Mouse (Mus musculus): ENCODE measurements around the gene Tmeff2. TPM values are rescaled to one million over a fixed set of nuclear protein-coding genes. Genes with fewer than 3 reads are reported as not detected.

The Tmeff2 gene
- polyA plus RNA-seq, 1 experiment = not detected

GRCm38 (mm10) chr1:50972509-50973436 lies 72.3 kb downstream of the Tmeff2 start:
- H3K4me1 ChIP-seq (ENCODE audit: control insufficient read depth, insufficient read depth, low read length) = no peaks in the 10 kb centered on the region
- WGBS = 83% methylated on average over 6 of the region's 6 CpGs
- H3K4me3 ChIP-seq (ENCODE audit: insufficient read depth, low read depth, low read length) = no peak overlapping the region
- TF ChIP-seq CTCF (IDR thresholded peaks at IDR 0.05; ENCODE audit: insufficient read depth, low read depth, low read length) (no peak), POLR2A (IDR thresholded peaks at IDR 0.05; ENCODE audit: insufficient read depth, low read depth, low read length) (no peak)
- no peak overlapping the region for H3K27ac ChIP-seq (ENCODE audit: insufficient read depth, low read depth, low read length)

DNA sequence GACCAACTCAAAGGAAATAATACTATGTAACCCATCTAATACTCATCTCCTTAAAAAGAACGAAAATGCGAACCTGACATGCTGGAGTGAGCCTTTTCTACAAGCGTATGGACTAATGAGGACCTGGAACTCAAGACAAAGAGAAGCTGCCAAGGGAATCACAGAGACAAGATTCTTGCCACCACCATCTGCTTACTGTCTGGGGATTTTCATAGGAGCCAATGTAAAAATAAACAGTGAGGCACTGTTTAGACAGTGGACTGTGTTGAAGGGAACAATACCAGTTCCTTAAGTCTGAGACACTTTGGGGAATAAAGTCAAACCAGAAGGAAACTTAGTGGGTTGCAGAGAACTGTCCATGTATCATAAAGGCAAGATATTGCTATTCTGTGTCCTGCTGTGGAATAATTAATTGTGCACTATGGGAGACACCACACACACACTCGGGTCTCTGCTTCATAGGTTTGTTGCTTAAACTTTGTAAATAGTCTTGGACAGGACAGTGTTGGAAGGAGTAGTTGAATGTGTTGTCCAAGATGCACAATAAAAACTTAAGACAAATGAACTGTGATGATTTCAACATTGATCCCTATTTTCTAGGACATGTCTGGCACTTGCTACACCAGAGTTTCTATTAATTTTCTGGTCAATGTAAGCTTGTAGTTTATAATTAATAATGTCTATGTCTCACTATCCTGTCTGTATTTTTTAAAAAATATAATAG lies 79.1 kb downstream of the Tmeff2 start:
- 55% methylated on average over 4 of the region's 4 CpGs for WGBS
- Histone ChIP-seq H3K4me1 (ENCODE audit: control insufficient read depth, insufficient read depth, low read length) (no peaks in the 10 kb centered on the region), H3K27ac (ENCODE audit: insufficient read depth, low read depth, low read length) (no peak overlapping the region; the same call in 1 of the 2 replicates), H3K4me3 (ENCODE audit: insufficient read depth, low read depth, low read length) (no peak overlapping the region)
- no peak for TF ChIP-seq POLR2A (IDR thresholded peaks at IDR 0.05; ENCODE audit: insufficient read depth, low read depth, low read length)
- no peak for TF ChIP-seq CTCF (IDR thresholded peaks at IDR 0.05; ENCODE audit: insufficient read depth, low read depth, low read length)

DNA sequence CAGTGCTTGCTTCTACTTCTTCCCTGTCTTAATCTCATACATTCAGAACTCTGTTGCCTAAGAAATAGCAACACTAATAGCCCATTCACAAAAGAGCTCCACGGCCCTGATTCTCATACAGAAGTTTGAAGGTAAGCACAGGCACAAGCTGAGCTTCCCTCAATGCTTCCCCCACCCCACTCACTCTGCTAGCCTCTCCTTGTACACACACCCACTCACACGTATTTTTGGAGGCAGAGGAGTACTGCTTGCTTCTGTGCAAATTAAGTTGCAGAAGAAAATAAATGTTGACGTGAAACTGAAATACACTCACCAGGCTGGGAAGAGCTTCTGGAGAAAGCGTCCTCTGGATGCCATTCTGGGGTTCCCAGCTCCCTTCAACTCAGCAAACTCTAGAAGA lies 80.1 kb downstream of the Tmeff2 start:
- no peak for TF ChIP-seq POLR2A (IDR thresholded peaks at IDR 0.05; ENCODE audit: insufficient read depth, low read depth, low read length)
- TF ChIP-seq CTCF (IDR thresholded peaks at IDR 0.05; ENCODE audit: insufficient read depth, low read depth, low read length) = no peak
- no peaks in the 10 kb centered on the region for H3K4me1 ChIP-seq (ENCODE audit: control insufficient read depth, insufficient read depth, low read length)
- H3K4me3 ChIP-seq (ENCODE audit: insufficient read depth, low read depth, low read length) = no peak overlapping the region
- 30% methylated on average over 4 of the region's 4 CpGs for WGBS
- no peak overlapping the region; the same call in 1 of the 2 replicates for H3K27ac ChIP-seq (ENCODE audit: insufficient read depth, low read depth, low read length)

DNA sequence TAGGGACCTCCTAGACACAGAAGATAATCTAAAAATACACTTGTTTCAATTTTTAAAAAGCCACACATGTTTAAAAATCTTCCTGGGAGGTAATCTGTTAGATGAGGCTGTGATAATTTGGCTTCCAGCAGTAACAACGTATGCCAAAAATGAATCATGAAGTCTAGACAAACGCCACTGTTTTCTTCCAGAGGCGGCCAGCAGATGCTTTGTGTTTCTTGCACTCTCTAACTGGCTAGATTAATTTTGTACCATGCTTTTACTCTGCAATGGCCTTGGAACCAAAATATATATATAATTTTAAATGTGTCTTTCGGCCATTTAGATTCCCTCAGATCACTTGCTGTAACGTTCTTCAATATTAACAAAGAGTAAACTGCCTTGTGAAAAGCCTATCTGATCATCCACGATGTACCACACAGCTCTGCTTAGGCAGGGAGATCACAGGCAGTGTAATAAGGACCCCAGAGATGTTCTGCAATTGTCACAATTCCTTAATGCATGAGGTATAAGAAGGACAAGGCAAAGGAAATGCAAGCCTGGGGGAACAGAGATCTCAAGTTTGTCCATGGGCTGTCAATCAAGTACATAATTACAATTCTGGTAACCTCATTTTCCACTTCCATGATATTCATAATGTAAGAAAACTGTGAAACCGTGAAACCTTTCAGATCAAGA lies 80.8 kb downstream of the Tmeff2 start:
- WGBS = 49% methylated on average over 7 of the region's 7 CpGs
- Histone ChIP-seq H3K27ac (ENCODE audit: insufficient read depth, low read depth, low read length) (no peak overlapping the region), H3K4me3 (ENCODE audit: insufficient read depth, low read depth, low read length) (no peak overlapping the region), H3K4me1 (ENCODE audit: control insufficient read depth, insufficient read depth, low read length) (no peaks in the 10 kb centered on the region)
- TF ChIP-seq POLR2A (IDR thresholded peaks at IDR 0.05; ENCODE audit: insufficient read depth, low read depth, low read length) (no peak), CTCF (IDR thresholded peaks at IDR 0.05; ENCODE audit: insufficient read depth, low read depth, low read length) (no peak)

DNA sequence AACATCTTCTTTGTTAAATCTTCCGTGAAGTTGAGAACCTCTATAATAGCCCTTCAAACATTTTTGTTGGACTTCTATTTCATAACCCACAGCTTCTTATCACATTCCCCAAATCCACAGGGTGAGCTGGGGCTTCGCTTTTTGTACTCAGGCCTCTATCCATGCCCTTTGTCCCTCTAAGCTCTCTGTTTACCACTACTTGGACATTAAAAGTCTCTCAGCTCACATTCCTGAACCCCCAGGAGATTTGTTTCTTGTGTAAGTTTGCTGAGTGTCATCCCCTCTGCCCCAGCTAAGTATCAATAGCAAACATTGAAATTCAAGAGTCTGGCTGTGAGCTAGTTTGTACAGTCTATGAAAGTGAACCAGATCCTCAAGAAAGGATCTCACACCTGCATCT lies 90.2 kb downstream of the Tmeff2 start:
- H3K27ac ChIP-seq (ENCODE audit: insufficient read depth, low read depth, low read length) = no peak overlapping the region
- no peaks in the 10 kb centered on the region for H3K4me1 ChIP-seq (ENCODE audit: control insufficient read depth, insufficient read depth, low read length)
- 79% methylated on average over 2 of the region's 2 CpGs for WGBS
- TF ChIP-seq POLR2A (IDR thresholded peaks at IDR 0.05; ENCODE audit: insufficient read depth, low read depth, low read length) (no peak), CTCF (IDR thresholded peaks at IDR 0.05; ENCODE audit: insufficient read depth, low read depth, low read length) (no peak)
- no peak overlapping the region for H3K4me3 ChIP-seq (ENCODE audit: insufficient read depth, low read depth, low read length)

- no peak overlapping the region for H3K4me3 ChIP-seq (ENCODE audit: insufficient read depth, low read depth, low read length)
- H3K4me1 ChIP-seq (ENCODE audit: control insufficient read depth, insufficient read depth, low read length) = no peaks in the 10 kb centered on the region
- H3K27ac ChIP-seq (ENCODE audit: insufficient read depth, low read depth, low read length) = no peak overlapping the region
- WGBS = 87% methylated on average over 1 of the region's 1 CpGs
- no peak for TF ChIP-seq CTCF (IDR thresholded peaks at IDR 0.05; ENCODE audit: insufficient read depth, low read depth, low read length)
- no peak for TF ChIP-seq POLR2A (IDR thresholded peaks at IDR 0.05; ENCODE audit: insufficient read depth, low read depth, low read length)
Measured at GRCm38 (mm10) chr1:50994505-50994904, 94.1 kb downstream of the Tmeff2 start.

DNA sequence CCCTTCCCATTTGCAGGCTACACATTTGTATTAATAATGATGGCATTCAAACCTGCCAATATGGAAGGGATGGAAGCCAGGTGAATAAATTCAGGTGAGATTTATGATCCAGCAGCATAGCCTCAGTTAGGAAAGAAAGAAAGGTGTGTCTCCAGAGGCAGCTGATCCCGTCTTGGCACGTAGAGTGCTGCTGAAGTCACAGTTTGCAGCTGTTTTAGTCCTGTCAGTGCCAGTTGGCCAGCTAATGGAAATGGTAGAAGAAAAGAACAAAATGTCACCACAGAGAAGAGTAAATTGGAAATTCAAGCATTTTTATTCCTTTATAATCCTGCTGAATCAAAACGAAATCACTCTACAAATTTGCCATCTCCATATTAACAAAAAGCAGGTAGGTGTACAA lies 99.3 kb downstream of the Tmeff2 start:
- no peak overlapping the region for H3K4me3 ChIP-seq (ENCODE audit: insufficient read depth, low read depth, low read length)
- WGBS = 87% methylated on average over 3 of the region's 3 CpGs

GRCm38 (mm10) chr1:51008344-51008743 lies 107.9 kb downstream of the Tmeff2 start:
- TF ChIP-seq CTCF (IDR thresholded peaks at IDR 0.05; ENCODE audit: insufficient read depth, low read depth, low read length) (no peak), POLR2A (IDR thresholded peaks at IDR 0.05; ENCODE audit: insufficient read depth, low read depth, low read length) (no peak)
- no peak overlapping the region for H3K4me3 ChIP-seq (ENCODE audit: insufficient read depth, low read depth, low read length)
- WGBS = 76% methylated on average over 3 of the region's 3 CpGs
- no peak overlapping the region for H3K27ac ChIP-seq (ENCODE audit: insufficient read depth, low read depth, low read length)
- H3K4me1 ChIP-seq (ENCODE audit: control insufficient read depth, insufficient read depth, low read length) = no peaks in the 10 kb centered on the region

More for the DNA sequence above, 99.3 kb downstream of the Tmeff2 start:
- Histone ChIP-seq H3K27ac (ENCODE audit: insufficient read depth, low read depth, low read length) (no peak overlapping the region), H3K4me1 (ENCODE audit: control insufficient read depth, insufficient read depth, low read length) (no peaks in the 10 kb centered on the region)
- TF ChIP-seq POLR2A (IDR thresholded peaks at IDR 0.05; ENCODE audit: insufficient read depth, low read depth, low read length) (no peak), CTCF (IDR thresholded peaks at IDR 0.05; ENCODE audit: insufficient read depth, low read depth, low read length) (no peak)

Measured in olfactory bulb, adult 2 months (tissue).